Mouse (Mus musculus) myocyte (in vitro differentiated cells): Measurements from ENCODE around the gene Hoxb4. TPM values are rescaled to one million over a fixed set of nuclear protein-coding genes. Genes with fewer than 3 reads are reported as not detected.

Experiments
- H3K27me3 ChIP-seq: one replicate; pipeline ENCODE4 v1.6.1; 2011; ENCODE audit not compliant: control insufficient read depth, insufficient read depth, insufficient read length
- H3K36me3 ChIP-seq: one replicate; pipeline ENCODE4 v1.6.1; 2011; ENCODE audit not compliant: control insufficient read depth, insufficient read depth
- H3K4me2 ChIP-seq: one replicate; pipeline ENCODE4 v1.6.1; 2011; ENCODE audit warnings: low read depth, control low read depth
- H3K4me3 ChIP-seq: one replicate; pipeline ENCODE4 v1.5.1; 2011; ENCODE audit warnings: mild to moderate bottlenecking, control low read depth, moderate library complexity
- H3K79me2 ChIP-seq: one replicate; pipeline ENCODE4 v1.6.1; 2011; ENCODE audit not compliant: control insufficient read depth, insufficient read depth
- H3ac ChIP-seq: one replicate; pipeline ENCODE4 v1.6.1; 2011; ENCODE audit not compliant: control insufficient read depth, insufficient read length
- CEBPB ChIP-seq: IDR thresholded peaks from 2 replicates; pipeline ENCODE4 v1.6.1; 2011; ENCODE audit warnings: mild to moderate bottlenecking, moderate library complexity; ENCODE audit not compliant: poor library complexity, insufficient read depth, severe bottlenecking
- E2F4 ChIP-seq: IDR thresholded peaks from one replicate; pipeline ENCODE4 v1.6.1; 2011; ENCODE audit warnings: mild to moderate bottlenecking, control low read depth, moderate library complexity; ENCODE audit not compliant: insufficient read depth
- MAX ChIP-seq: IDR thresholded peaks from one replicate; pipeline ENCODE4 v1.6.1; 2011; ENCODE audit warnings: low read depth, mild to moderate bottlenecking, control low read depth
- MYOD1 ChIP-seq, 3 experiments: IDR thresholded peaks; one replicate each; pipeline ENCODE4 v1.6.1; 2011; ENCODE audit warnings: control low read depth in 2 of 3, low read depth in 2 of 3, mild to moderate bottlenecking in 2 of 3, moderate library complexity in 1 of 3; ENCODE audit not compliant: insufficient read length in 2 of 3, control insufficient read depth in 1 of 3
- MYOG ChIP-seq, 3 experiments: IDR thresholded peaks; one replicate each; pipeline ENCODE4 v1.6.1; 2011; ENCODE audit warnings: control low read depth in 2 of 3, low read depth in 2 of 3, mild to moderate bottlenecking in 2 of 3; ENCODE audit not compliant: insufficient read length in 2 of 3, control insufficient read depth in 1 of 3, insufficient read depth in 1 of 3
- POLR2A ChIP-seq: IDR thresholded peaks from one replicate; pipeline ENCODE4 v1.6.1; 2011; ENCODE audit warnings: low read depth, mild to moderate bottlenecking, control low read depth, moderate library complexity; ENCODE audit not compliant: insufficient read length
- POLR2AphosphoS2 ChIP-seq: IDR thresholded peaks from one replicate; pipeline ENCODE4 v1.6.1; 2011; ENCODE audit warnings: low read depth, control low read depth; ENCODE audit not compliant: insufficient read length
- REST ChIP-seq: IDR thresholded peaks from one replicate; pipeline ENCODE4 v1.6.1; 2011; ENCODE audit warnings: mild to moderate bottlenecking, control low read depth, moderate library complexity; ENCODE audit not compliant: insufficient read depth, insufficient read length
- SRF ChIP-seq: IDR thresholded peaks from one replicate; pipeline ENCODE4 v1.6.1; 2011; ENCODE audit warnings: low read depth; ENCODE audit not compliant: control insufficient read depth, insufficient read length
- TCF12 ChIP-seq: IDR thresholded peaks from one replicate; pipeline ENCODE4 v1.6.1; 2011; ENCODE audit warnings: mild to moderate bottlenecking, control low read depth; ENCODE audit not compliant: poor library complexity, insufficient read depth, severe bottlenecking
- TCF3 ChIP-seq: IDR thresholded peaks from one replicate; pipeline ENCODE4 v1.6.1; 2011; ENCODE audit warnings: low read depth, control low read depth; ENCODE audit not compliant: insufficient read length
- USF1 ChIP-seq: IDR thresholded peaks from one replicate; pipeline ENCODE4 v1.6.1; 2011; ENCODE audit warnings: low read depth, mild to moderate bottlenecking, control low read depth, moderate library complexity
- polyA plus RNA-seq: library from polyadenylated mRNA; unstranded; fragments of >200 nt; fragmentation: generic; extraction: Trizol; gene quantifications from one replicate; pipeline ENCODE4 v1.2.1, GENCODE M21; 2012; ENCODE audit warnings: missing spikeins

Hoxb4 gene
- polyA plus RNA-seq, 1 experiment = not detected

DNA sequence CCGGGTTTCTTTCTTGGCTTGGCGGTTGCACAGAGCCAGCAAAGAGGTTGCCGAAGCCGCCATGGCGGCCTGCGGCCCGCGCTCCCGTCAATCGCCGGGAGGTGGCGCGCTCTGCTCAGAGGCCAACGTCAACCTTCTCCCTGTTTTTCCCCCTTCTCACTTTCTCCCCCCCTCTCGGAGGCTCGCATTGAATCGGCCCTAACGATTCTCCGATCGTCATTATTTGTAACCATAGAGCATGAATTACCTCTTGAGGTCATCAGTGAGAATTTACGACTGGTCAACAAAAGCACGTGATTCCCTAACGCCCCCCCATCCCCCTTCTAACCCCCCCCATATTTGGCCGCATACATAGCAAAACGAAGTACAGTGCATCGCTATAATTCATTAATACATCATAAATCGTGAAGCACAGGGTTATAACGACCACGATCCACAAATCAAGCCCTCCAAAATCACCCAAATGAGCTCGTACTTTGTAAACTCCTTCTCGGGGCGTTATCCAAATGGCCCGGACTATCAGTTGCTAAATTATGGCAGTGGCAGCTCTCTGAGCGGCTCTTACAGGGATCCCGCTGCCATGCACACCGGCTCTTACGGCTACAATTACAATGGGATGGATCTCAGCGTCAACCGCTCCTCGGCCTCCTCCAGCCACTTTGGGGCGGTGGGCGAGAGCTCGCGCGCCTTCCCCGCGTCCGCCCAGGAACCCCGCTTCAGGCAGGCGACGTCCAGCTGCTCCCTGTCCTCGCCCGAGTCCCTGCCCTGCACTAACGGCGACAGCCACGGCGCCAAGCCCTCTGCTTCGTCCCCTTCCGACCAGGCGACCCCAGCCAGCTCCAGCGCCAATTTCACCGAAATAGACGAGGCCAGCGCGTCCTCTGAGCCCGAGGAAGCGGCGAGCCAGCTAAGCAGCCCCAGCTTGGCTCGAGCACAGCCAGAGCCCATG is 14.6 kb upstream of the Hoxb4 start, which contains the start of gene Hoxb5:
Hoxb5 (plus strand) TSS at position 186 of the 949 bp plus-strand sequence.
- H3K4me3 ChIP-seq = no peak within 1 kb of the TSS
- H3K4me2 ChIP-seq = peak within 1 kb of the TSS; percentile 18
- H3K79me2 ChIP-seq = no peaks in the 10 kb centered on the region
- H3ac ChIP-seq = no peak within 1 kb of the TSS
- peaks cover 80% of the 10 kb centered on the region for H3K27me3 ChIP-seq
- TF ChIP-seq POLR2A (no peak), REST (no peak), MYOG (IDR thresholded peaks at IDR 0.05; ENCODE audit: control insufficient read depth in 1 of 3, insufficient read depth in 1 of 3, insufficient read length in 2 of 3, low read depth in 2 of 3) (no peak)
- no peaks in the 10 kb centered on the region for H3K36me3 ChIP-seq

DNA sequence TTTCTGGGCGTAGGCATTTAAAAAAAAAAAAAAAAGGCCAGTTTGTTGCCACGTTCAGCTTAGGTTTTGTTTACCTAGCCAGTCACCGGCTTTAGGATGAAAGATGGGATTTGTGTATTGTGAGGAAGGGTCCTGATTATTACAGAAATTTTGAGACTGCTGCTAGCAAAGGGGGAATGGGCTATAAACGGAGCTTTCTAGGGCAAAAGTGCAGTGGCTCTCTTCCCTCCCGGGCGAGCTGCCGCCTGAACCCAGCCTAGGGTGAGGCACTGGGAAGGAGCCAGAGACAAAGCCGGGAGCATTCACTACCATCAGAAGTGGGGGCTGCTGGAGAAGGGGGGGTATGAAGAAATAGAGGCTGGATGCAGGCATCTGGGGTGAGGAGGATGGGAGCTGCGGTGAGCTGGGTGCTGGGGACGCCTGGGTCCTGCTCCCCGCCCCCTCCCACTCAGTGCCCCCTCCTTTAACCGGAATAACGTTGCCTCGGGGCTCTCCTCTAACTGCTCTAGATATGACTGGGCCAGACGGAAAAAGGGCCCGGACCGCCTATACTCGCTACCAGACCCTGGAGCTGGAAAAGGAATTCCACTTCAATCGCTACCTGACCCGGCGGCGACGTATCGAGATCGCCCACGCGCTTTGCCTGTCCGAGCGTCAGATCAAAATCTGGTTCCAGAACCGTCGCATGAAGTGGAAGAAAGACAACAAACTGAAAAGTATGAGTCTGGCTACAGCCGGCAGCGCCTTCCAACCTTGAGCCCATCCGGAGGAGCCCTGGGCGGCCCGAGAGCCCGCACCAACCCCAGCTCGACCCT is 13.5 kb upstream of the Hoxb4 start:
- H3K79me2 ChIP-seq = no peaks in the 10 kb centered on the region
- TF ChIP-seq SRF (no peak), MYOG (IDR thresholded peaks at IDR 0.05; ENCODE audit: control insufficient read depth in 1 of 3, insufficient read depth in 1 of 3, insufficient read length in 2 of 3, low read depth in 2 of 3) (no peak), POLR2A (no peak), MYOD1 (IDR thresholded peaks at IDR 0.05; ENCODE audit: control insufficient read depth in 1 of 3, insufficient read length in 2 of 3, low read depth in 2 of 3) (no peak), E2F4 (no peak), CEBPB (no peak), TCF12 (no peak), POLR2AphosphoS2 (no peak), USF1 (no peak), MAX (no peak), REST (no peak), TCF3 (no peak)
- H3K27me3 ChIP-seq = peaks cover 79% of the 10 kb centered on the region
- no peak overlapping the region for H3K4me3 ChIP-seq
- H3K4me2 ChIP-seq = no peak overlapping the region
- no peak overlapping the region for H3ac ChIP-seq
- no peaks in the 10 kb centered on the region for H3K36me3 ChIP-seq

DNA sequence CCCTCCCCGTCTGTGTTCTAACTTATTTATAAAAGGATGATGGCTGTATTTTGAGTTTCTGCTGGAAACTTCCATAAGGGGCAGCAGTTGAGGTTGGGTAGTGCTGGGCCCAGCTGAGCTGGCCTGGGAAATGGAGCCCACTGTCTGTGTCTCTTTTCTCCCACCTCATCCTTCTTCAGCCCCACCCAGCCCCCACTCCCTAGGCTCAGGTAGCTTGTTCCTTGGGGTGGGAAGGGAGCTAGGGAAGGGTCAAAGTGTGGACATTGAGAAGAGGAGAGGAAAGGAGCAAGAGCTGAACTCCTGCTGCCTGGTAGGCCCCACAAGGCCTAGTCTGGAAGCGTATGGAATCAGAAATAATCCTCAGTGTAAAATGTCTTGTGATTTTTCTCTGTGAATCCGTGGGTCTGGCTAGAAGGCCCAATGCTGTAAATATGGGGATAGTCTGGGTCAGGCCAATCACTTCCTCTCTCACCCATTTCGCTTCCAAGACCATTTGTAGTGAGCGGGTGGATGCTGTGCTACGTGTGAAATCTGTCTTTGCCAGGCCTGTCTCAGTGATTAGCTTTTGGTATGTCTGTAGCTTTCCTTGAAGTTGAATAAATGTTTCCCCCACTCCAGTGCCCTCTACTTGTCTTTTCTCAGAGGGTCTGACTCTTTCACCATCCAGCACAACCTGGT is 12.4 kb upstream of the Hoxb4 start:
- no peaks in the 10 kb centered on the region for H3K36me3 ChIP-seq
- H3ac ChIP-seq = no peak overlapping the region
- H3K27me3 ChIP-seq = peaks cover 72% of the 10 kb centered on the region
- TF ChIP-seq TCF12 = no peak
- no peak for TF ChIP-seq TCF3
- TF ChIP-seq CEBPB = no peak
- no peak for TF ChIP-seq POLR2A
- no peak for TF ChIP-seq POLR2AphosphoS2
- no peak for TF ChIP-seq MYOG (IDR thresholded peaks at IDR 0.05; ENCODE audit: control insufficient read depth in 1 of 3, insufficient read depth in 1 of 3, insufficient read length in 2 of 3, low read depth in 2 of 3)
- no peak for TF ChIP-seq MAX
- no peak for TF ChIP-seq REST
- TF ChIP-seq MYOD1 (IDR thresholded peaks at IDR 0.05; ENCODE audit: control insufficient read depth in 1 of 3, insufficient read length in 2 of 3, low read depth in 2 of 3) = no peak
- no peaks in the 10 kb centered on the region for H3K79me2 ChIP-seq
- H3K4me3 ChIP-seq = no peak overlapping the region
- no peak overlapping the region for H3K4me2 ChIP-seq

DNA sequence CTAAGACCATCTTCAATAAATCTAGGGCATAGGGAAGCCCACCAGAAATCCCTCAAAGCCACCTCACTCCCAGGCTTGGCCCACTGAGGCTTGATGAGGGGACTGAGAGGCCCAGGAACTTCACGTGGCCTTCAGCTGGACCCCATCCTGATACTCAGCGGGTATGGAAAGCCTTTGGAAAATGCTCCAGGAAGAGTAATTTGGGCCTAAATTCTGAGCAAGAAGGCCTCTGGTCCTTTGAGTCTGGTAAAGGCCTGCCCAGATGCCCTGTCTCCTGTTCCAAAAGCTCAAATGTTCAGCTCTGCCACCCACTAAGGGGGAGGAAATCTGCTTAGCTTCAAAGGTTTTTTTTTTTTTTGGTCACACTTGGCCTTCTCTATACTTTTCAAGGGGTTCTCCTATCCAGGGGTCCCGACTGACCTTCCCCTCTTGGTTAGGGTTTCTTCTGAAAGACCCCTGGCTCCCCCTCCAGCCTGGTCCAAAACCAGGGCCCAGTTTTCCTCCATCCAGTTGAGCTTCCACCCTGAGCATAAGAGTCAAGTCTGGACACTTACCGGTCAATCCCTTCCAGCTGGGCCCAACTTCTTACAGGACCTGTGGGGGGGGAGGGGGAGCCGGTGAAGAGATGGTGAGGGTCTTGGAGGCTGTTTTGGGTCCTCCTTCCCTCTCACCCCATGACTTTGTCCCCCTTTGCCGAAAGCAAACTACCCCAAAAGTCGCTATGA is 11.7 kb upstream of the Hoxb4 start:
- Histone ChIP-seq H3K4me2 (no peak overlapping the region), H3K4me3 (no peak overlapping the region), H3K27me3 (peaks cover 72% of the 10 kb centered on the region), H3K79me2 (no peaks in the 10 kb centered on the region), H3K36me3 (no peaks in the 10 kb centered on the region), H3ac (no peak overlapping the region)
- TF ChIP-seq TCF3 (no peak), MAX (no peak), MYOG (IDR thresholded peaks at IDR 0.05; ENCODE audit: control insufficient read depth in 1 of 3, insufficient read depth in 1 of 3, insufficient read length in 2 of 3, low read depth in 2 of 3) (no peak), E2F4 (no peak), POLR2A (no peak), MYOD1 (IDR thresholded peaks at IDR 0.05; ENCODE audit: control insufficient read depth in 1 of 3, insufficient read length in 2 of 3, low read depth in 2 of 3) (no peak), POLR2AphosphoS2 (no peak), CEBPB (no peak), SRF (no peak), USF1 (no peak), REST (no peak), TCF12 (no peak)
